Mouse (Mus musculus): Measurements from ENCODE around the gene D930048N14Rik. TPM values are rescaled to one million over a fixed set of nuclear protein-coding genes. Genes with fewer than 3 reads are reported as not detected.

The D930048N14Rik gene
- total and polyA plus RNA-seq, 3 experiments: 0.38 to 1.5 (median 0.81) TPM

DNA sequence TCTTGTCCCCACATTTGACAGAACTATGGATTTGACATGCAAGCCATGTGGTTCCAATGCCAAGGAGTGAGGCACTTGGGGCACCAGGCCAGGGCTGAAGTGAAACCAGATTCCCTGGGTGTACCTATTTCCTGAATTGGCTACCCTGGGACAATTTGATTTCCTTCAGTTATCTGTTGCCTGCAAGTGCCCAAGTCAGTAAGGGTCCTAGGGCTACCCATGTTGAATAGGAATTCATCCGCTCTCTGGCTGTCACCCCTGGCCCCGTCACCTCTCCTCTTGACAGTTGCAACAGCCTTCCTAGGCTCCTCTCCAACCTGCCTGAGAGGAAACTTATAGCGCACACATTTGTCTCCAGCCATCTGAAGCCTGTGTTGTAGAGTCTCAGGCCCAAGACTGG is 4.1 kb downstream of the D930048N14Rik start:
- dilution Hi-C loops (cut with MboI; ENCODE audit: extremely low pct_ligation_motif_present, extremely low pct_unique_long_range_greater_than_20kb, low sequenced_read_pairs): no loop called here
- TF ChIP-seq ZC3H11A (IDR thresholded peaks at IDR 0.05; ENCODE audit: low read depth, low read length): no peak
- TF ChIP-seq POLR2AphosphoS2 (IDR thresholded peaks at IDR 0.05; ENCODE audit: low read depth, low read length): no peak
- TF ChIP-seq CTCF (conservative IDR thresholded peaks at IDR 0.05 in 1 of 2, IDR thresholded peaks at IDR 0.05 in 1 of 2; ENCODE audit: low read depth in 2 of 2, low read length in 2 of 2): no peak
- no peak for TF ChIP-seq MXI1 (IDR thresholded peaks at IDR 0.05; ENCODE audit: low read depth, low read length)
- no peak for TF ChIP-seq KAT2A (IDR thresholded peaks at IDR 0.05; ENCODE audit: insufficient replicate concordance, low read length)
- no peak for TF ChIP-seq MAX (IDR thresholded peaks at IDR 0.05; ENCODE audit: low read length)
- TF ChIP-seq PAX5 (IDR thresholded peaks at IDR 0.05; ENCODE audit: low read length): no peak
- TF ChIP-seq MAZ (IDR thresholded peaks at IDR 0.05; ENCODE audit: low read depth, low read length): no peak
- TF ChIP-seq EP300 (IDR thresholded peaks at IDR 0.05; ENCODE audit: low read length): no peak
- TF ChIP-seq JUN (IDR thresholded peaks at IDR 0.05; ENCODE audit: insufficient read depth, low read depth, low read length): no peak
- TF ChIP-seq CHD2 (IDR thresholded peaks at IDR 0.05; ENCODE audit: low read length): no peak
- TF ChIP-seq UBTF (IDR thresholded peaks at IDR 0.05; ENCODE audit: low read depth, low read length): no peak
- TF ChIP-seq USF2 (conservative IDR thresholded peaks at IDR 0.05; ENCODE audit: low read depth, low read length): no peak
- TF ChIP-seq SIN3A (IDR thresholded peaks at IDR 0.05; ENCODE audit: low read length): no peak
- no peak for TF ChIP-seq NRF1 (IDR thresholded peaks at IDR 0.05; ENCODE audit: low read depth, low read length)
- no peak for TF ChIP-seq GABPA (IDR thresholded peaks at IDR 0.05; ENCODE audit: insufficient replicate concordance, low read depth, low read length)
- peaks cover 5 to 21% of the 10 kb centered on the region in 2 experiments for H3K36me3 ChIP-seq (replicated peaks in 1 of 2; ENCODE audit: control insufficient read depth in 1 of 2, insufficient read depth in 1 of 2, low read length in 1 of 2)
- DNase-seq (ENCODE audit: extremely low read depth): no peak
- H3K4me1 ChIP-seq (ENCODE audit: control insufficient read depth in 1 of 2, insufficient read depth in 2 of 2): peaks cover 0 to 17% of the 10 kb centered on the region in 2 experiments; a peak in 2 of 4 replicates
- H3K79me2 ChIP-seq (replicated peaks; ENCODE audit: control insufficient read depth, extremely low read depth, insufficient read depth, poor library complexity, severe bottlenecking): no peaks in the 10 kb centered on the region
- no peak overlapping the region for H3K4me2 ChIP-seq (ENCODE audit: insufficient read depth, low read depth, poor library complexity, severe bottlenecking)
- in situ Hi-C loops (cut with MboI; ENCODE audit: low pct_ligation_motif_present, low pct_unique_long_range_greater_than_20kb, low sequenced_read_pairs): no loop called here
- H3K27ac ChIP-seq (ENCODE audit: insufficient read depth, low read depth): no peak overlapping the region
- peaks cover 8% of the 10 kb centered on the region for H3K9me3 ChIP-seq (replicated peaks; ENCODE audit: low read length)
- no peaks in the 10 kb centered on the region for H3K27me3 ChIP-seq (replicated peaks)
- H3K4me3 ChIP-seq (replicated peaks in 1 of 3; ENCODE audit: low read depth in 2 of 3, low read length in 2 of 3, poor library complexity in 1 of 3): no peak overlapping the region
- H3K9ac ChIP-seq (ENCODE audit: insufficient read depth, low read depth): no peak overlapping the region

DNA sequence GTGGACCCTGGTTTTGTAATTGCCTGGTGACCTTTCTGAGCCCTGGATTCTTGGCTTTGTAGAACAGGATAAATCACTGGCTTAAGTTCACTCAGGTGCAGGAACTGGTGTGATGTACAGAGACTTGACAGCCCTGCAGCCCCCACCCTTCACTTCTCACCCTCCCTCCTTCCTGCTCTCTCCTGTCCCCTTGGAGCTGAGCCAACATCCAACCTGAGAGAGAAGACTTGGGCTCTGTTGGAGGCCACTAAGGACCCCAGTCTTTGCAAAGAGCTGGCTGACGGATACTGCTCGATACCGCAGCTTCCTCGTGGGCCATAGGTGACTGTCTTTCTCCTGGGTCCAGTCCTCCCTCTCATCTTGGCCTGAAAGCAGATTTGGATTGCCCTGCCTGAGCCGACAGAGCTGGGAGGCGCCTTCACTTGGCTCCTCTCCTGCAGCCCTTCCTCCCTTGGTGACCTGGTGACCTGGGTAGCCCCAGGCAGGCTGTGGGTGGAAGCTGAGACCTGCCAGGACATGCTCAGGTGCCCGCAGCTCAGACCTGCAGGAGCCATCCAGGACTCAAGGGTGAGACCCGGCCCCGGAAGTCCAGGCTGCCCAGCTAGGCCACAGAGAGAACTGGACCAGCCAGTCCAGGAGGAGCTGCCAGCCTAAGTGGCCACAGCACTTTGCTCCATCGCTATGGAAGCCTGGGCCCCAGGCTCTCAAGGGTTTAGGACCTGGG is 6.2 kb downstream of the D930048N14Rik start:
- no peak overlapping the region for H3K4me3 ChIP-seq (replicated peaks in 1 of 3; ENCODE audit: low read depth in 2 of 3, low read length in 2 of 3, poor library complexity in 1 of 3)
- no peak overlapping the region for H3K27ac ChIP-seq (ENCODE audit: insufficient read depth, low read depth)
- in situ Hi-C loops (cut with MboI; ENCODE audit: low pct_ligation_motif_present, low pct_unique_long_range_greater_than_20kb, low sequenced_read_pairs): no loop called here
- no peaks in the 10 kb centered on the region for H3K79me2 ChIP-seq (replicated peaks; ENCODE audit: control insufficient read depth, extremely low read depth, insufficient read depth, poor library complexity, severe bottlenecking)
- no peaks in the 10 kb centered on the region for H3K27me3 ChIP-seq (replicated peaks)
- peaks cover 6% of the 10 kb centered on the region for H3K9me3 ChIP-seq (replicated peaks; ENCODE audit: low read length)
- TF ChIP-seq ZMIZ1 (IDR thresholded peaks at IDR 0.05; ENCODE audit: low read depth, low read length) (no peak), MYC (IDR thresholded peaks at IDR 0.05; ENCODE audit: low read depth, low read length) (no peak), JUN (IDR thresholded peaks at IDR 0.05; ENCODE audit: insufficient read depth, low read depth, low read length) (no peak), MAFK (IDR thresholded peaks at IDR 0.05; ENCODE audit: insufficient replicate concordance, low read length) (no peak), MAZ (IDR thresholded peaks at IDR 0.05; ENCODE audit: low read depth, low read length) (no peak), PAX5 (IDR thresholded peaks at IDR 0.05; ENCODE audit: low read length) (no peak), KAT2A (IDR thresholded peaks at IDR 0.05; ENCODE audit: insufficient replicate concordance, low read length) (no peak), ZKSCAN1 (IDR thresholded peaks at IDR 0.05; ENCODE audit: borderline replicate concordance, low read depth, low read length) (no peak), NRF1 (IDR thresholded peaks at IDR 0.05; ENCODE audit: low read depth, low read length) (no peak), RCOR1 (conservative IDR thresholded peaks at IDR 0.05; ENCODE audit: low read depth, low read length) (no peak), NELFE (IDR thresholded peaks at IDR 0.05; ENCODE audit: low read depth, low read length) (no peak), CTCF (conservative IDR thresholded peaks at IDR 0.05 in 1 of 2, IDR thresholded peaks at IDR 0.05 in 1 of 2; ENCODE audit: low read depth in 2 of 2, low read length in 2 of 2) (no peak), POLR2AphosphoS2 (IDR thresholded peaks at IDR 0.05; ENCODE audit: low read depth, low read length) (no peak), ETS1 (conservative IDR thresholded peaks at IDR 0.05; ENCODE audit: low read depth, low read length) (no peak), ZC3H11A (IDR thresholded peaks at IDR 0.05; ENCODE audit: low read depth, low read length) (no peak), SMC3 (IDR thresholded peaks at IDR 0.05; ENCODE audit: low read depth, low read length) (no peak), MAX (IDR thresholded peaks at IDR 0.05; ENCODE audit: low read length) (no peak), TBP (conservative IDR thresholded peaks at IDR 0.05; ENCODE audit: low read depth, low read length) (no peak), RAD21 (IDR thresholded peaks at IDR 0.05; ENCODE audit: low read depth, low read length) (no peak), EP300 (IDR thresholded peaks at IDR 0.05; ENCODE audit: low read length) (no peak)
- H3K4me1 ChIP-seq (ENCODE audit: control insufficient read depth in 1 of 2, insufficient read depth in 2 of 2): peaks cover 0 to 13% of the 10 kb centered on the region in 2 experiments; a peak in 2 of 4 replicates
- H3K4me2 ChIP-seq (ENCODE audit: insufficient read depth, low read depth, poor library complexity, severe bottlenecking): no peak overlapping the region
- H3K36me3 ChIP-seq (replicated peaks in 1 of 2; ENCODE audit: control insufficient read depth in 1 of 2, insufficient read depth in 1 of 2, low read length in 1 of 2): peaks cover 5 to 21% of the 10 kb centered on the region in 2 experiments
- dilution Hi-C loops (cut with MboI; ENCODE audit: extremely low pct_ligation_motif_present, extremely low pct_unique_long_range_greater_than_20kb, low sequenced_read_pairs): no loop called here
- no peak overlapping the region for H3K9ac ChIP-seq (ENCODE audit: insufficient read depth, low read depth)
- DNase-seq (ENCODE audit: extremely low read depth): no peak
